Mouse (Mus musculus): ENCODE data around the gene Npepl1. TPM values are rescaled to one million over a fixed set of nuclear protein-coding genes. Genes with fewer than 3 reads are reported as not detected.

The Npepl1 gene
- polyA plus RNA-seq, 1 experiment: 41.9 TPM

- H3K4me1 ChIP-seq (ENCODE audit: control insufficient read depth, insufficient read depth, low read length): peaks cover 4% of the 10 kb centered on the region; the same call in 1 of the 2 replicates
- no peak for TF ChIP-seq CTCF (IDR thresholded peaks at IDR 0.05; ENCODE audit: low read depth, low read length)
- TF ChIP-seq POLR2A (IDR thresholded peaks at IDR 0.05; ENCODE audit: borderline replicate concordance, low read depth, low read length): no peak
- H3K27ac ChIP-seq (ENCODE audit: insufficient read depth, low read depth, low read length): no peak overlapping the region
- no peak overlapping the region for H3K4me3 ChIP-seq (ENCODE audit: insufficient read depth, low read length)
These were observed 12.2 kb downstream of the Npepl1 start for GRCm38 (mm10) chr2:174122331-174122730.

- Histone ChIP-seq H3K27ac (ENCODE audit: insufficient read depth, low read depth, low read length) (no peak overlapping the region), H3K4me3 (ENCODE audit: insufficient read depth, low read length) (no peak overlapping the region), H3K4me1 (ENCODE audit: control insufficient read depth, insufficient read depth, low read length) (no peaks in the 10 kb centered on the region)
- TF ChIP-seq CTCF (IDR thresholded peaks at IDR 0.05; ENCODE audit: low read depth, low read length): no peak
- TF ChIP-seq POLR2A (IDR thresholded peaks at IDR 0.05; ENCODE audit: borderline replicate concordance, low read depth, low read length): no peak
These were observed 13.6 kb downstream of the Npepl1 start for GRCm38 (mm10) chr2:174123731-174124130.

- Histone ChIP-seq H3K4me1 (ENCODE audit: control insufficient read depth, insufficient read depth, low read length) (no peaks in the 10 kb centered on the region), H3K27ac (ENCODE audit: insufficient read depth, low read depth, low read length) (no peak overlapping the region), H3K4me3 (ENCODE audit: insufficient read depth, low read length) (no peak overlapping the region)
- no peak for TF ChIP-seq CTCF (IDR thresholded peaks at IDR 0.05; ENCODE audit: low read depth, low read length)
These were observed 16.6 kb downstream of the Npepl1 start for GRCm38 (mm10) chr2:174126522-174127375.

GRCm38 (mm10) chr2:174127376-174127713 is 17.2 kb downstream of the Npepl1 start:
- no peak for TF ChIP-seq CTCF (IDR thresholded peaks at IDR 0.05; ENCODE audit: low read depth, low read length)
- TF ChIP-seq POLR2A (IDR thresholded peaks at IDR 0.05; ENCODE audit: borderline replicate concordance, low read depth, low read length): no peak
- H3K27ac ChIP-seq (ENCODE audit: insufficient read depth, low read depth, low read length): no peak overlapping the region
- no peaks in the 10 kb centered on the region for H3K4me1 ChIP-seq (ENCODE audit: control insufficient read depth, insufficient read depth, low read length)
- H3K4me3 ChIP-seq (ENCODE audit: insufficient read depth, low read length): no peak overlapping the region

GRCm38 (mm10) chr2:174128926-174129325 is 18.8 kb downstream of the Npepl1 start:
- H3K4me3 ChIP-seq (ENCODE audit: insufficient read depth, low read length): no peak overlapping the region
- no peak overlapping the region for H3K27ac ChIP-seq (ENCODE audit: insufficient read depth, low read depth, low read length)
- TF ChIP-seq POLR2A (IDR thresholded peaks at IDR 0.05; ENCODE audit: borderline replicate concordance, low read depth, low read length) (no peak), CTCF (IDR thresholded peaks at IDR 0.05; ENCODE audit: low read depth, low read length) (no peak)

GRCm38 (mm10) chr2:174130468-174131097 is 20.4 kb downstream of the Npepl1 start:
- TF ChIP-seq POLR2A (IDR thresholded peaks at IDR 0.05; ENCODE audit: borderline replicate concordance, low read depth, low read length) (no peak), CTCF (IDR thresholded peaks at IDR 0.05; ENCODE audit: low read depth, low read length) (no peak)
- Histone ChIP-seq H3K4me3 (ENCODE audit: insufficient read depth, low read length) (no peak overlapping the region), H3K27ac (ENCODE audit: insufficient read depth, low read depth, low read length) (no peak overlapping the region), H3K4me1 (ENCODE audit: control insufficient read depth, insufficient read depth, low read length) (no peaks in the 10 kb centered on the region)

More at GRCm38 (mm10) chr2:174128926-174129325, 18.8 kb downstream of the Npepl1 start:
- no peaks in the 10 kb centered on the region for H3K4me1 ChIP-seq (ENCODE audit: control insufficient read depth, insufficient read depth, low read length)

- H3K4me3 ChIP-seq (ENCODE audit: insufficient read depth, low read length): no peak overlapping the region
- no peak for TF ChIP-seq POLR2A (IDR thresholded peaks at IDR 0.05; ENCODE audit: borderline replicate concordance, low read depth, low read length)
- no peak for TF ChIP-seq CTCF (IDR thresholded peaks at IDR 0.05; ENCODE audit: low read depth, low read length)
- H3K4me1 ChIP-seq (ENCODE audit: control insufficient read depth, insufficient read depth, low read length): no peaks in the 10 kb centered on the region
- H3K27ac ChIP-seq (ENCODE audit: insufficient read depth, low read depth, low read length): no peak overlapping the region
These were observed 22.3 kb downstream of the Npepl1 start for GRCm38 (mm10) chr2:174132413-174132969.

GRCm38 (mm10) chr2:174159035-174159434 is 48.9 kb downstream of the Npepl1 start:
- TF ChIP-seq CTCF (IDR thresholded peaks at IDR 0.05; ENCODE audit: low read depth, low read length) (no peak), POLR2A (IDR thresholded peaks at IDR 0.05; ENCODE audit: borderline replicate concordance, low read depth, low read length) (no peak)
- H3K4me1 ChIP-seq (ENCODE audit: control insufficient read depth, insufficient read depth, low read length): no peaks in the 10 kb centered on the region
- no peak overlapping the region for H3K4me3 ChIP-seq (ENCODE audit: insufficient read depth, low read length)
- H3K27ac ChIP-seq (ENCODE audit: insufficient read depth, low read depth, low read length): no peak overlapping the region

- TF ChIP-seq POLR2A (IDR thresholded peaks at IDR 0.05; ENCODE audit: borderline replicate concordance, low read depth, low read length): no peak
- Histone ChIP-seq H3K27ac (ENCODE audit: insufficient read depth, low read depth, low read length) (no peak overlapping the region), H3K4me3 (ENCODE audit: insufficient read depth, low read length) (no peak overlapping the region), H3K4me1 (ENCODE audit: control insufficient read depth, insufficient read depth, low read length) (no peaks in the 10 kb centered on the region)
These were observed 50.3 kb downstream of the Npepl1 start for GRCm38 (mm10) chr2:174160461-174160860.

Other genes starting within 250 kb of the Npepl1 start
- 108 and 119 TPM in 2 replicates for gene Stx16, start 34.0 kb upstream of the Npepl1 start, polyA plus RNA-seq (2012; ENCODE audit: insufficient read depth, insufficient read length, missing spikeins)
- gene Gnas, start 174.0 kb downstream of the Npepl1 start, polyA plus RNA-seq (2012; ENCODE audit: insufficient read depth, insufficient read length, missing spikeins): 780 and 818 TPM in 2 replicates
- gene Gm20721, start 236.4 kb downstream of the Npepl1 start, polyA plus RNA-seq (2012; ENCODE audit: insufficient read depth, insufficient read length, missing spikeins): 3.6 and 4.1 TPM in 2 replicates

Measured in bone marrow macrophage, adult 2 months (primary cell).